ENCODE assay signal across 8 mouse cellular contexts in genomic region chr3:84313003-84313800, GRCm38 (mm10). TPM values are rescaled to one million over a fixed set of nuclear protein-coding genes. Genes with fewer than 3 reads are reported as not detected.
DNase-seq lines count a peak whose midpoint lies in the region; ATAC-seq and TF ChIP-seq lines count a peak whose summit lies in the region.

No protein-coding gene starts in this region.

- DNase-seq in CD4-positive, CD25-positive, alpha-beta regulatory T cell, adult 2 months (ENCODE audit: low read depth, low spot score), result peak; percentile 86
- peak; percentile 84 for DNase-seq in R1 (ENCODE audit: low read depth, low spot score)
- peak; percentile 95 for DNase-seq in embryo, embryonic 10 days (ENCODE audit: low spot score)
- peak; percentile 46 for DNase-seq in gastrocnemius, postnatal 14 days
- peak; percentile 96 for DNase-seq in kidney, postnatal 0 days (ENCODE audit: low spot score)
- peak; percentile 41 to 53 (median 50) for DNase-seq in liver, embryonic 14.5 days (ENCODE audit: low read depth in 3 of 3, low spot score in 3 of 3)
- peak; percentile 59 for DNase-seq in neural tube, embryonic 10.5 days (ENCODE audit: extremely low spot score, low spot score)
- peak; percentile 54 for DNase-seq in thymus, postnatal 4 days

- no peaks in the 10 kb centered on the region for H3K4me1 ChIP-seq in kidney, postnatal 0 days (replicated peaks; ENCODE audit: insufficient read depth, low read length)
- H3K4me1 ChIP-seq in liver, embryonic 14.5 days (replicated peaks; ENCODE audit: control insufficient read depth in 2 of 2, insufficient read depth in 2 of 2, low read length in 1 of 2), result peaks cover 0 to 10% of the 10 kb centered on the region in 2 experiments; a peak in 2 of 4 replicates

- H3K4me3 ChIP-seq in kidney, postnatal 0 days (replicated peaks; ENCODE audit: low read depth, low read length), result no peak overlapping the region
- no peak overlapping the region for H3K4me3 ChIP-seq in liver, embryonic 14.5 days (ENCODE audit: insufficient read depth in 1 of 2, low read depth in 2 of 2, low read length in 2 of 2)

- no peak; the same call in 1 of the 2 replicates for ATAC-seq in kidney, postnatal 0 days (replicated peaks; ENCODE audit: low FRiP score, low read depth)
- ATAC-seq in liver, embryonic 14.5 days (ENCODE audit: insufficient read depth), result no peak

- TF ChIP-seq EP300 in liver, embryonic 14.5 days (IDR thresholded peaks at IDR 0.05; ENCODE audit: low read depth), result no peak

- H3K27ac ChIP-seq in kidney, postnatal 0 days, result no peak overlapping the region
- no peak overlapping the region for H3K27ac ChIP-seq in liver, embryonic 14.5 days

- WGBS in kidney, postnatal 0 days, result 52% methylated on average over 18 of the region's 18 CpGs
- 25% methylated on average over 18 of the region's 18 CpGs for WGBS in liver, embryonic 14.5 days (ENCODE audit: insufficient replicate concordance)

- no peaks in the 10 kb centered on the region for H3K27me3 ChIP-seq in kidney, postnatal 0 days (ENCODE audit: insufficient read depth, low read length)
- no peaks in the 10 kb centered on the region for H3K27me3 ChIP-seq in liver, embryonic 14.5 days (ENCODE audit: control insufficient read depth, insufficient read depth, low read length)

- no peaks in the 10 kb centered on the region for H3K36me3 ChIP-seq in kidney, postnatal 0 days (ENCODE audit: insufficient read depth, low read length)
- no peaks in the 10 kb centered on the region for H3K36me3 ChIP-seq in liver, embryonic 14.5 days (replicated peaks; ENCODE audit: control insufficient read depth, insufficient read depth, low read depth)

- intact Hi-C loops in gastrocnemius, postnatal 14 days (cut with DNase I; ENCODE audit: low total_unique reads), result loop anchor here (5.0 to 10.0 kb wide), 2 partner anchors 136 to 398 kb away; no protein-coding TSS in a partner anchor

- no peaks in the 10 kb centered on the region for H3K9me3 ChIP-seq in kidney, postnatal 0 days (replicated peaks; ENCODE audit: low read length)
- no peaks in the 10 kb centered on the region for H3K9me3 ChIP-seq in liver, embryonic 14.5 days (ENCODE audit: control insufficient read depth, low read length)

- peak; percentile 93 for TF ChIP-seq CTCF in kidney, postnatal 0 days (IDR thresholded peaks at IDR 0.05; ENCODE audit: low read depth)
- TF ChIP-seq CTCF in liver, embryonic 14.5 days (IDR thresholded peaks at IDR 0.05; ENCODE audit: low read depth), result peak; percentile 84

- H3K4me2 ChIP-seq in kidney, postnatal 0 days (ENCODE audit: low read length), result no peak overlapping the region
- peak overlapping the region; percentile 37 for H3K4me2 ChIP-seq in liver, embryonic 14.5 days (ENCODE audit: low read depth)

- H3K9ac ChIP-seq in kidney, postnatal 0 days (ENCODE audit: low read depth, low read length), result no peak overlapping the region
- H3K9ac ChIP-seq in liver, embryonic 14.5 days (replicated peaks), result no peak overlapping the region

RNA-seq across cellular contexts. Expression of gene Trim2, which starts 6.5 kb away (rescaled TPM):
- total RNA-seq in gastrocnemius, postnatal 14 days (2021), result 1 to 10 TPM; 4.9 to 5.4 TPM
- polyA plus RNA-seq in kidney, postnatal 0 days (2015; fragmentation: Nextera tagmentation; extraction: Ambion mirVana), result 23.0 and 24.1 TPM in 2 replicates
- 2.1 and 2.5 TPM in 2 replicates for polyA plus RNA-seq in liver, embryonic 14.5 days (2012; rRNA removed)
- polyA plus RNA-seq in liver, embryonic 14.5 days (2014; fragmentation: Nextera tagmentation; extraction: Ambion mirVana), result 3.5 and 4.7 TPM in 2 replicates

Comparison
In these comparisons a context has a peak if more than half of its experiments do, and no peak if none do; other contexts are left out.
1. DNase-seq: peak in every context shown above with its lines; median percentile 96 in kidney, postnatal 0 days; 95 in embryo, embryonic 10 days; 86 in CD4-positive, CD25-positive, alpha-beta regulatory T cell, adult 2 months; 84 in R1; 59 in neural tube, embryonic 10.5 days; 54 in thymus, postnatal 4 days; 50 in liver, embryonic 14.5 days; 46 in gastrocnemius, postnatal 14 days.